Mouse (Mus musculus): ENCODE measurements around the gene Osbpl8.

GRCm38 (mm10) chr10:111133936-111134335 lies 30.6 kb upstream of the Osbpl8 start:
- no peak for TF ChIP-seq POLR2A (IDR thresholded peaks at IDR 0.05; ENCODE audit: low read depth, low read length)
- TF ChIP-seq CTCF (IDR thresholded peaks at IDR 0.05; ENCODE audit: extremely low read depth, insufficient read depth, insufficient read length, insufficient replicate concordance), result no peak
